Mouse (Mus musculus) kidney, adult 2 months (tissue): ENCODE measurements at regions not wholly inside any gene's neighbourhood (a gene's known extent, or its start where the extent isn't known, plus 50 kb on each side); places are given as distances from the start of the nearest gene placed in this dataset.

Source experiments
- DNase-seq: peaks from one replicate; pipeline ENCODE4 v3.0.0; 2021
- H3K27ac ChIP-seq: fragments of 200-500 bp; 2 replicates; pipeline ENCODE4 v1.5.1; 2012; ENCODE audit warnings: low read depth, low read length, control low read depth, inconsistent platforms; ENCODE audit not compliant: insufficient read depth
- H3K27me3 ChIP-seq: fragments of 200-500 bp; replicated peaks from 2 replicates; pipeline ENCODE4 v1.6.1; 2012; ENCODE audit warnings: mild to moderate bottlenecking, moderate library complexity, low read length, inconsistent platforms; ENCODE audit not compliant: control insufficient read depth, insufficient read depth
- H3K36me3 ChIP-seq: fragments of 200-500 bp; 2 replicates; pipeline ENCODE4 v1.6.1; 2012; ENCODE audit warnings: mild to moderate bottlenecking, moderate library complexity, low read length, inconsistent platforms; ENCODE audit not compliant: control insufficient read depth, insufficient read depth
- H3K4me1 ChIP-seq: fragments of 200-500 bp; 2 replicates; pipeline ENCODE4 v1.6.1; 2011; ENCODE audit warnings: low read length; ENCODE audit not compliant: control insufficient read depth, insufficient read depth
- H3K4me3 ChIP-seq: fragments of 200-500 bp; 2 replicates; pipeline ENCODE4 v1.5.1; 2011; ENCODE audit warnings: mild to moderate bottlenecking, low read depth, low read length, control low read depth; ENCODE audit not compliant: insufficient read depth
- CTCF ChIP-seq: fragments of 200-500 bp; conservative IDR thresholded peaks from 2 replicates; pipeline ENCODE4 v1.5.1; 2011; ENCODE audit warnings: low read depth, mild to moderate bottlenecking, control low read depth, low read length, moderate library complexity, mixed read lengths; ENCODE audit not compliant: insufficient read depth, insufficient read length
- POLR2A ChIP-seq: fragments of 200-500 bp; IDR thresholded peaks from one replicate; pipeline ENCODE4 v1.6.1; 2011; ENCODE audit warnings: low read depth, low read length, control low read depth
- WGBS: fragments of 180-500 bp; shearing (Covaris S2); methylation state at CpG from one replicate; pipeline ENCODE4 v1.1.7; 2018; 5-methylcytosine and 5-hydroxymethylcytosine counted together

GRCm38 (mm10) chr12:11981743-11982142 is 280.2 kb upstream of the Fam49a start:
- 88% methylated on average over 1 of the region's 1 CpGs for WGBS
- TF ChIP-seq CTCF = no peak
- no peak for TF ChIP-seq POLR2A
- no peaks in the 10 kb centered on the region for H3K36me3 ChIP-seq
- no peak overlapping the region for H3K4me3 ChIP-seq
- no peaks in the 10 kb centered on the region for H3K27me3 ChIP-seq
- DNase-seq = no peak
- no peak overlapping the region for H3K27ac ChIP-seq
- H3K4me1 ChIP-seq = no peaks in the 10 kb centered on the region

- H3K36me3 ChIP-seq = no peaks in the 10 kb centered on the region
- H3K4me1 ChIP-seq = no peaks in the 10 kb centered on the region
- no peaks in the 10 kb centered on the region for H3K27me3 ChIP-seq
- TF ChIP-seq CTCF = no peak
- no peak for TF ChIP-seq POLR2A
- WGBS = 76% methylated on average over 1 of the region's 1 CpGs
- H3K27ac ChIP-seq = no peak overlapping the region
- no peak overlapping the region for H3K4me3 ChIP-seq
- DNase-seq = no peak
These were observed 268.4 kb upstream of the Fam49a start for GRCm38 (mm10) chr12:11993513-11993912.

GRCm38 (mm10) chr12:11999199-11999598 is 262.7 kb upstream of the Fam49a start:
- 87% methylated on average over 4 of the region's 4 CpGs for WGBS
- no peaks in the 10 kb centered on the region for H3K27me3 ChIP-seq
- TF ChIP-seq CTCF = no peak
- TF ChIP-seq POLR2A = no peak
- no peak overlapping the region for H3K27ac ChIP-seq
- no peaks in the 10 kb centered on the region for H3K4me1 ChIP-seq
- no peak for DNase-seq
- H3K4me3 ChIP-seq = no peak overlapping the region
- H3K36me3 ChIP-seq = no peaks in the 10 kb centered on the region

GRCm38 (mm10) chr12:12002414-12002813 is 259.5 kb upstream of the Fam49a start:
- 43% methylated on average over 3 of the region's 3 CpGs for WGBS

DNA sequence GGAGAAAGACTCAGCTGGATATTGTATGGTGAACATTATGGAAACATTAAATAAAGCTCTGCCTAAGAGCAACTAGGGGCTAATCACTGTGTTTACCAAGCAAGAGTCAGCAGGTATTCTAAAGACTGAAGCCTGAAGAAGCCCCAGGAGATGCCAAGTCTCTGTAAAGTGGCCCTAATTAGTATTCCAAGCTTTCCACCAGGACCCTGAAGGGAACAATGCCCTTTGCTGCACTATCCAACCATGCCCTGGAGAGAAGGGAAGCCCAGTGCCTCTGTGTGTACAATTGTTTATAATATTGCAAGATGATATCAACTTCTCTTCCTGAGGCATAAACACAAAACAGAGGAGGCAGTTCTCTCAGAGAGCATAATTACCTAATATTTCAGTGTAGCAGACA is 251.3 kb upstream of the Fam49a start:
- DNase-seq = no peak
- no peaks in the 10 kb centered on the region for H3K27me3 ChIP-seq
- H3K4me3 ChIP-seq = no peak overlapping the region
- no peaks in the 10 kb centered on the region for H3K4me1 ChIP-seq
- no peak overlapping the region for H3K27ac ChIP-seq
- H3K36me3 ChIP-seq = no peaks in the 10 kb centered on the region
- no peak for TF ChIP-seq CTCF
- TF ChIP-seq POLR2A = no peak

More at GRCm38 (mm10) chr12:12002414-12002813, 259.5 kb upstream of the Fam49a start:
- H3K27ac ChIP-seq = no peak overlapping the region
- H3K4me1 ChIP-seq = no peaks in the 10 kb centered on the region
- DNase-seq = no peak
- H3K27me3 ChIP-seq = no peaks in the 10 kb centered on the region
- TF ChIP-seq CTCF (no peak), POLR2A (no peak)
- H3K4me3 ChIP-seq = no peak overlapping the region
- H3K36me3 ChIP-seq = no peaks in the 10 kb centered on the region

- Histone ChIP-seq H3K27ac (no peak overlapping the region), H3K36me3 (no peaks in the 10 kb centered on the region), H3K4me1 (no peaks in the 10 kb centered on the region), H3K4me3 (no peak overlapping the region), H3K27me3 (no peaks in the 10 kb centered on the region)
- peak; percentile 5 for DNase-seq
- no peak for TF ChIP-seq CTCF
- TF ChIP-seq POLR2A = no peak
- WGBS = 67% methylated on average over 6 of the region's 6 CpGs
These were observed 238.0 kb upstream of the Fam49a start for GRCm38 (mm10) chr12:12023819-12024470.

- TF ChIP-seq POLR2A (no peak), CTCF (no peak)
- H3K36me3 ChIP-seq = no peaks in the 10 kb centered on the region
These were observed 231.8 kb upstream of the Fam49a start for GRCm38 (mm10) chr12:12030039-12030550.

More at GRCm38 (mm10) chr12:12030039-12030550, 231.8 kb upstream of the Fam49a start:
- no peaks in the 10 kb centered on the region for H3K27me3 ChIP-seq
- H3K4me1 ChIP-seq = no peaks in the 10 kb centered on the region
- no peak overlapping the region for H3K4me3 ChIP-seq
- WGBS = 85% methylated on average over 2 of the region's 2 CpGs
- no peak overlapping the region for H3K27ac ChIP-seq
- DNase-seq = no peak
